Mouse (Mus musculus) midbrain, embryonic 13.5 days (tissue): ENCODE measurements around the gene Gpbar1. TPM values are rescaled to one million over a fixed set of nuclear protein-coding genes. Genes with fewer than 3 reads are reported as not detected.
A peak's percentile ranks its signal among the peaks of the same experiment; 100 is the strongest.

Experiments used
- ATAC-seq: fragments of 200-750 bp; cut with Nextera tagmentation; 2 replicates; pipeline ENCODE4 v1.8.0; 2017; ENCODE audit warnings: mild to moderate bottlenecking, moderate TSS enrichment, moderate library complexity
- H3K27ac ChIP-seq: fragments of 300-500 bp; sonication (generic); 2 replicates; pipeline ENCODE4 v1.5.1; 2015; ENCODE audit warnings: inconsistent platforms, mild to moderate bottlenecking, moderate library complexity
- H3K27me3 ChIP-seq: fragments of 300-500 bp; sonication (generic); 2 replicates; pipeline ENCODE4 v1.6.1; 2015; ENCODE audit warnings: mild to moderate bottlenecking, inconsistent platforms
- H3K36me3 ChIP-seq: fragments of 300-500 bp; sonication (generic); 2 replicates; pipeline ENCODE4 v1.6.1; 2015; ENCODE audit warnings: mild to moderate bottlenecking, inconsistent platforms
- H3K4me1 ChIP-seq: fragments of 300-500 bp; sonication (generic); replicated peaks from 2 replicates; pipeline ENCODE4 v1.6.1; 2015; ENCODE audit warnings: inconsistent platforms
- H3K4me2 ChIP-seq: fragments of 300-500 bp; sonication (generic); replicated peaks from 2 replicates; pipeline ENCODE4 v1.6.1; 2015; ENCODE audit warnings: moderate library complexity, mild to moderate bottlenecking, inconsistent platforms
- H3K4me3 ChIP-seq: fragments of 300-500 bp; sonication (generic); replicated peaks from 2 replicates; pipeline ENCODE4 v1.5.1; 2015; ENCODE audit warnings: mild to moderate bottlenecking, inconsistent platforms
- H3K9ac ChIP-seq: fragments of 300-500 bp; sonication (generic); replicated peaks from 2 replicates; pipeline ENCODE4 v1.6.1; 2015; ENCODE audit warnings: mild to moderate bottlenecking, inconsistent platforms
- H3K9me3 ChIP-seq: fragments of 300-500 bp; sonication (generic); 2 replicates; pipeline ENCODE4 v1.6.1; 2016; ENCODE audit warnings: mild to moderate bottlenecking, inconsistent platforms
- WGBS: fragments of 180-500 bp; shearing (Covaris S2); methylation state at CpG from one replicate; pipeline ENCODE4 v1.1.7; 2015; 5-methylcytosine and 5-hydroxymethylcytosine counted together
- polyA plus RNA-seq: library from polyadenylated mRNA; unstranded; fragments of >200 nt; fragmentation: Nextera tagmentation; extraction: Ambion mirVana; gene quantifications from 2 replicates; pipeline ENCODE4 v1.2.1, GENCODE M21; 2015

The Gpbar1 gene
- polyA plus RNA-seq, 1 experiment from 2014 or later, result 0.24 TPM

DNA sequence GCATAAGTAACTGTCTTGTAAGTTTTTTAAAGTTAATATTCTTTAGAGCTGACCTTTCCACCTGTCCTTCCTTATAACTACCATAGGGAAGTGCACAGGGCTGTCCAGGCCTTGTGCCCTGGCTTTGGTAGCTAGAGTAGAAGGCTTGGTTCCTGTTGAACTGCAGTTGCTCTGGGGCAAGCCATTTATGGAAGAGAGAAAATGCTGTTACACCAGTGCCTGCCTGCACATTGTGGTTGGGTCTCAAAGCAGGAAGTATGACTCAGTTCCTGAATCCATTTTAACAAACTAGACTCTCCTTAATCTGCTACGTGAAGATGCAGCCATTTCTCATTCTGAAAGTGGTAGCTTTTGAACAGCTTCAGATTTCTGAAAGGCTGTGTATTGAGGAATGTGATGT lies 29.6 kb upstream of the Gpbar1 start:
- Histone ChIP-seq H3K27ac (no peak overlapping the region), H3K4me3 (no peak overlapping the region), H3K36me3 (peaks cover 55% of the 10 kb centered on the region), H3K4me2 (no peak overlapping the region), H3K4me1 (no peaks in the 10 kb centered on the region), H3K27me3 (no peaks in the 10 kb centered on the region), H3K9ac (no peak overlapping the region), H3K9me3 (no peaks in the 10 kb centered on the region)
- ATAC-seq, result no peak
- 84% methylated on average over 1 of the region's 1 CpGs for WGBS

DNA sequence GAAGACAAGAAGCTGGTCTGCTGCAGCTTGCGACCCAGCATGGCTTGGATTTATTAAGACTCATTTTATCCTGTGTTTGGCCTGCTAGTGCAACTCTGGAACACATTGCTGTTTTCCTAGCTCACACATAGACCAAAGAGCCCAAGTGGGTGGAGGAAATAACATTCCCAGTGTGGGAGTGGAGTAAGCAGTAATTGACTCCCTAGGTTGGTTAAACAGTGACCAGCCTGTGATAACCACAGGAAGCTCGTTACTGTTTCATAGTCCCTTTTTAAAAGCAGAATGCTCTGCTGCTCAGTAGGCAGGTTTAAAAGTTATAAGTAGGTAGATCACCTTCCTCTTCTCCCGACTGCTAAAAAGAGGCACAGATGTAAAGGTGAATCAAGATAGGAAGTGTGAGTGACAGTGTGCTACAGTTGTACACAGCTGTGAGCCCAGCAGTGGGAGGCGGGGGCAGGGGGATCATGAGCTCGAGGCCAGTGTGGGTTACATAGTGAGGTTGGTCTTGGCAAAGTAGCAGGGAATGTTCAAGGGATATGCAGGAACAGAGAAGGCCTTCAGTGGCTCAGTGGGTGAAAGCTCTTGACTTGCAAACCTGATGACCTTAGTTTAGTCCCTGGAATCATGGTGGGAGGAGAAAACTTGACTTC lies 28.9 kb upstream of the Gpbar1 start:
- 88% methylated on average over 5 of the region's 5 CpGs for WGBS
- H3K27me3 ChIP-seq, result no peaks in the 10 kb centered on the region

DNA sequence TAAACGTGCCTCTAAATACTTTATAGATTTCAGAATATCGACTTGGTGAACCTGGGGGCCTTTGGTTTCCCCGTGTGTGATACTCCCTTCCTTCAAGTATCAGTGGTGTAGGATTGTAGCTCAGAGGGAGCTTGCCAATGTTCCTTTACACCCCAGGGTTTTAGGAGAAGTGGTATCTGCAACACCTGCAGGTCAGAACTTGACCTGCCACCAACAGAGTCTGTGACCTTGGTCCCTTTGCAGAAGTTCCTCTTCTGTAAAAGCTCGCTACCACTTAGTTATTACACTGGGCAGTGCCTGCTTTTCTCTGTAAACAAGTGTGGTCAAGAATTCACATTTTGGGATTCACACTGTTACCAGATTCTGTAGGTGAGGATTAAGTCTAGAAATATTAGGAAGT lies 28.3 kb upstream of the Gpbar1 start:
- ATAC-seq, result no peak
- Histone ChIP-seq H3K4me1 (no peaks in the 10 kb centered on the region), H3K4me3 (no peak overlapping the region), H3K9me3 (no peaks in the 10 kb centered on the region), H3K27ac (no peak overlapping the region), H3K36me3 (peaks cover 67% of the 10 kb centered on the region), H3K27me3 (no peaks in the 10 kb centered on the region), H3K4me2 (no peak overlapping the region), H3K9ac (no peak overlapping the region)
- WGBS, result 95% methylated on average over 4 of the region's 4 CpGs

More for the DNA sequence above, 28.9 kb upstream of the Gpbar1 start:
- no peak for ATAC-seq
- Histone ChIP-seq H3K4me1 (no peaks in the 10 kb centered on the region), H3K4me3 (no peak overlapping the region), H3K9ac (no peak overlapping the region), H3K27ac (no peak overlapping the region), H3K4me2 (no peak overlapping the region), H3K9me3 (no peaks in the 10 kb centered on the region), H3K36me3 (peaks cover 61% of the 10 kb centered on the region)

DNA sequence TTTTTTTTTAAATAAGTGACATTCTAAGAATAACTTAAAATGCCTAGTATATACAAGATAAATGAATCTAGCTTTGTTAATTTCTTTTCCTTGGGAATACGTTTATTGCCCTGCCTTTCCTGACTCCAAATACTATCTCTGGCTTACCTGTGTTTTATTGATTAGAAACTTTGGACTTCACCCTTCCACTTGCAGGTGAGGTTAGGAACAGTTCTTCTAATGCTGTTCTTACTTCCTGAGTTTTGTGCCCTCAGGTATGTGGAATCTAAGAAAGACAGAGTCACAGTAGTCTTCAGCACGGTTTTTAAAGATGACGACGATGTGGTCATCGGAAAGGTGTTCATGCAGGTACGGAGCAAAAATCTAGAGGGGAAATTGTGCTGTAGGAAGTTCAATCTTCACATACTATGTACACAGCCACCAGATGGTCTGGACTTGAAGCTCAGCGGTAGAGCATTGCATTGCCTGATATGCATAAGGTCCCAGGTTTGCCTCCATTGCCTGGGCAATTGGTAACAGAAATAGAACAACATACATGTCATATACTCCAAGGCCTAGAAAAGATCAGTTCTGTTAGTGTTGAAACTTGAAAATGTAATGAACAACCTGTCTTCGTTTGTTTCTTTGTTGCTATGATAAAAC lies 22.5 kb upstream of the Gpbar1 start:
- Histone ChIP-seq H3K9me3 (no peaks in the 10 kb centered on the region), H3K27ac (no peak overlapping the region), H3K4me2 (no peak overlapping the region), H3K4me3 (no peak overlapping the region), H3K36me3 (peaks cover 88% of the 10 kb centered on the region), H3K9ac (no peak overlapping the region), H3K4me1 (no peaks in the 10 kb centered on the region), H3K27me3 (no peaks in the 10 kb centered on the region)
- ATAC-seq, result no peak
- WGBS, result 97% methylated on average over 8 of the region's 8 CpGs

DNA sequence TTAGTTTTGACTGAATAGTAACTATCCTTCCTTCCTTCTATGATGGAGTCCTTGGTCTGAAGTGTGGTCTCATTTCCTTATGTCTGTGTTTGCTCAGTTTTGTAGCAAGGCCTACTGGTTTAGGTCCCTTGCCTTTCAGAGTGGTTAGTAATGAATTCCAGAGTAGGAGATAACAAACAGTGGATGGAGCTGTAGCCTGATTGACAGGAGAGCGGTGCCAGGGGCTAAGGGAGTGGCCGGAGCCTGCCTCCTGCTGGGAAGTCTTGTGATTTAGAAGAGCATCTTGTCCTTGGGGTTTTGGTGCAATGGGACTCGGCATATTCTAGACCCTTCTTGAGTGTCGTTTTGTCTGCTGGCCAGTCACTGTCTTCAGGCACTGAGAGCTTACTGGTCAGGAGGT lies 21.6 kb upstream of the Gpbar1 start:
- Histone ChIP-seq H3K27ac (no peak overlapping the region), H3K9me3 (no peaks in the 10 kb centered on the region), H3K4me3 (no peak overlapping the region), H3K36me3 (peaks cover 81% of the 10 kb centered on the region), H3K4me2 (no peak overlapping the region), H3K4me1 (no peaks in the 10 kb centered on the region), H3K9ac (no peak overlapping the region), H3K27me3 (no peaks in the 10 kb centered on the region)
- 84% methylated on average over 4 of the region's 4 CpGs for WGBS
- no peak for ATAC-seq

DNA sequence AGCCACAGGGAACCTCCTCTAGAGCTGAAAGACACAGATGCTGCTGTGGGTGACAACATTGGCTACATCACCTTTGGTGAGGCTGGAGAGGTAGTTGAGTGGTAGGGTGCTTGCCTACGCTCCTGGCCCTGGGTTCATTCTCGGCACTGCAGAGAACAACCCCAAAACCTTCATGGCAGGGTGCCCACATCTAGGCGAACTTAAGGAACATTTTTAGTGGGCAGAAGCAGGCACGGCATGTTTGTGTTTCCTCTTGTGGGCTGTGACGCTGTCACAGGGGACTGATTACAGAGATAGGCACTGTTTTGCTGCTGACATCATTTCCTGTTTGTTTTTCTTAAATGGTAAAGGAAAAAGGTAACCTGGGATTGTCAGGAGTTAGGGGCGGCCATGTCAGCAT lies 15.8 kb upstream of the Gpbar1 start:
- Histone ChIP-seq H3K9me3 (no peaks in the 10 kb centered on the region), H3K36me3 (peaks cover 87% of the 10 kb centered on the region), H3K4me1 (no peaks in the 10 kb centered on the region), H3K4me3 (no peak overlapping the region), H3K27me3 (no peaks in the 10 kb centered on the region), H3K9ac (no peak overlapping the region), H3K27ac (no peak overlapping the region), H3K4me2 (no peak overlapping the region)
- no peak for ATAC-seq
- 97% methylated on average over 6 of the region's 6 CpGs for WGBS

DNA sequence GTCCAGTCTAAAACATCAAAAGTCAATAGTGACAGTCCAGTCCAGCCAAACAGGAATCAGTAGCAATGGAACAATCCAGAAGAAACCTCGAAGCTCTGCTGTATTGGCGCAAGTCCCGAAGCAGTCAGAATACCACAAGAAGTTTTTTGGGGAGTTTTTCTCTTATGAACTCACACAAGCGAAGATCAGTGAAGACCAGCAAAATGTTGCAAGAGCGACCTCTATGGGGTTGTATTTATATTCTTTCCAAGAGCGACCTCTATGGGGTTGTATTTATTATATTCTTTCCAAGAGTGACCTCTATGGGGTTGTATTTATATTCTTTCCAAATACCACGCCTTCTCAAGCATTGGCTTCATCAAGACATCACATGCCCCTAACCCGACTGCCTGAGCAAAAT lies 9.6 kb upstream of the Gpbar1 start:
- Histone ChIP-seq H3K4me3 (no peak overlapping the region), H3K36me3 (peaks cover 58% of the 10 kb centered on the region)
- WGBS, result 86% methylated on average over 8 of the region's 8 CpGs

DNA sequence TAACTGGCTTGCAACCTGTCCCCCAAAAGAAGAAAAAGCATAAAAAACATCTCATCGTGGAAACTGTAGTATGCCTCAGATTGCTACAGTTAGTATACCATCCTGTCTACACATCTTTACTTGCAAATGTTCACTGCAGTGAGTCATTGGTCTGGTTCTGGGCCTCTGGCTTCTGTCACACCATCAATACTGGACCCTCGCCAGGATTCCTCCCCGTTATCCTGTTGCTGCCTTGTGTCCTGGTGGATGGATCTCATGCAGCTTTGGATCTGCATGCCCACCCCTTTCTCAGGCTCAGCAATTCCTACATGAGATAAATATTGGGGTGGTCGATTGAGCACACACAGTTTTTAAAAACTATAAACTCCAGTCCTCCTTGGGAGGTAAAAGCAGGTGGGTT lies 6.7 kb upstream of the Gpbar1 start:
- no peak overlapping the region for H3K27ac ChIP-seq
- WGBS, result 88% methylated on average over 4 of the region's 4 CpGs
- H3K4me2 ChIP-seq, result no peak overlapping the region
- H3K36me3 ChIP-seq, result peaks cover 29% of the 10 kb centered on the region
- no peak overlapping the region for H3K9ac ChIP-seq
- ATAC-seq, result no peak
- H3K4me3 ChIP-seq, result no peak overlapping the region
- H3K27me3 ChIP-seq, result no peaks in the 10 kb centered on the region
- H3K9me3 ChIP-seq, result no peaks in the 10 kb centered on the region
- H3K4me1 ChIP-seq, result no peaks in the 10 kb centered on the region

More for the DNA sequence above, 9.6 kb upstream of the Gpbar1 start:
- Histone ChIP-seq H3K9me3 (no peaks in the 10 kb centered on the region), H3K4me2 (no peak overlapping the region), H3K27me3 (no peaks in the 10 kb centered on the region), H3K27ac (no peak overlapping the region), H3K4me1 (no peaks in the 10 kb centered on the region), H3K9ac (no peak overlapping the region)
- ATAC-seq, result no peak

DNA sequence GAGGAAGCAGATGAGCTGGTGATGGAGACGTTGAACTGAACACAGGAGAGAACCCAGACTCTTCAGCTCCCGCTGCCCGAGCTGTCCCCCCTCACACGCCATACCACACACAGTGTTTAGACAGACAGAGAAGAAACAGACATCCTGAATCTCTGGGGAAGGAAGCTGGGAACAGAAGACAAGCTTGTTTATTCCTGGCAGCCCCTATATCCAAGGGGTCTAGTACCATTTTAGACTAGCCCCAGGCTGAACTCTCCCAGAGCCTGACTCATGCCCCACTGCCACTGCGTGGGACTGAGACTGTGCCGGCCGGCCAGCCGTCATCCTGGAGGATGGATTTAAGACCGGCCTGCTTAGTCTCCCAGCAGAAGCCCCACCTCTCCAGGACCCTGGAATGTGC lies 3.3 kb upstream of the Gpbar1 start:
- peaks cover 21% of the 10 kb centered on the region for H3K36me3 ChIP-seq
- 53% methylated on average over 9 of the region's 9 CpGs for WGBS
- H3K9me3 ChIP-seq, result no peaks in the 10 kb centered on the region
- ATAC-seq, result no peak
- no peak overlapping the region for H3K4me3 ChIP-seq
- no peak overlapping the region for H3K9ac ChIP-seq
- no peaks in the 10 kb centered on the region for H3K4me1 ChIP-seq
- H3K27me3 ChIP-seq, result no peaks in the 10 kb centered on the region
- H3K27ac ChIP-seq, result no peak overlapping the region
- H3K4me2 ChIP-seq, result no peak overlapping the region

DNA sequence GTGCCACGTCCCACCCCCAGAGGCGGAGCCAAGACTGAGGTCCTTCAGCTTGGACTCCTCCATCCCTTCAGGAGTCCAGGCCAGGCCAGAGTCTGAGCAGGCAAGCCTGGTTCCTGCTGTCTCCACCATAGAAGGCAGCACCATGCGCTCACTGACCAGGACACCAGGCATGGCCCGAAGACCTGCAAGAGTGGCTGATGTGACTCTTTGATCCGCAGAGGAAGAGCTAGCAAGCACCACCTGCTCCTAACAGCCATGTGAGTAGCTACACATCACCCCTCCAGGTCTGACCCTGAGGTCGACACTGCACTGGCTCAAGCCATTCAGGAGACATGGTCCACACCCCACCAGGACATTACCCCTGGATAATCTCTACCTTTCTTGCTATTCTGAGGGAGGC lies 1.3 kb upstream of the Gpbar1 start:
- H3K27me3 ChIP-seq, result no peaks in the 10 kb centered on the region
- no peak overlapping the region for H3K4me2 ChIP-seq
- 64% methylated on average over 6 of the region's 6 CpGs for WGBS

DNA sequence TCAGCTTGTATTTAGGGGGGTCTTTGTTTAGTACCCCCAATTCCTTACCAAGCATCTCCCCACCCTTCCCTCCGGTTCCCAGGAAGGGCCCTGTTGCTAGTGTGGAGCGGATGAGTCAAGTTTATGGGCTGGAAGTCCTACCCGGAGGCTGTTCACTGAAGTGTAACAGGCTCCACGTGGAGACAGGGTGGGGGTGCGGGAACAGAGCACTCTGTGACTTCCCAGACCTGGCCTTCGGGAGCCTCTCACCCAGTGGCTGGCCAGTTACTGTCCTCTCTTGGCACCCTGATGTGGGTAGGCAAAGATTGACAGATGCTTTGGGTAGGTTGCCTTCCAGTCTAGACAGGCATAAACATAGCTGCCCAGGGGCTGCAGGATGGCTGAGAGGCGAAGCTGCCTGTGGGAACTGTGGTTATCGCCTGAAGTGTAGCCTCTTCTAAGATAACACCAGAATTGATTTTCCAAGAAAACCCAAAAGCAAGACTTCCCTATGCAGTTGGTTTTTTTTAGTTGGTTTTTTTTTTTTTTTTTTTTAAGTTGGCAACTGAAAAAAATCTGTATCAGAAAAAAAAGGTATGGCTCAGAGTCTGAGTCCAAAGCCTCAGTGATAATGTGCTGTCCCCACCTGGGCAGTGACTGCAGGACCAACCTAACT lies 340 bp upstream of the Gpbar1 start:
- H3K9ac ChIP-seq, result 0 out of 2 replicates have a peak overlapping the region, but pooled peaks have one; percentile 6
- no peak overlapping the region for H3K4me2 ChIP-seq
- no peak overlapping the region for H3K4me3 ChIP-seq
- no peak overlapping the region for H3K27ac ChIP-seq
- ATAC-seq, result no peak
- H3K27me3 ChIP-seq, result no peaks in the 10 kb centered on the region
- no peaks in the 10 kb centered on the region for H3K9me3 ChIP-seq
- peaks cover 10% of the 10 kb centered on the region for H3K4me1 ChIP-seq
- H3K36me3 ChIP-seq, result peaks cover 47% of the 10 kb centered on the region
- WGBS, result 58% methylated on average over 8 of the region's 8 CpGs

More for the DNA sequence above, 1.3 kb upstream of the Gpbar1 start:
- Histone ChIP-seq H3K4me1 (0 out of 2 replicates have a peak, but pooled peaks cover 4% of the 10 kb centered on the region), H3K9me3 (no peaks in the 10 kb centered on the region), H3K4me3 (no peak overlapping the region), H3K36me3 (peaks cover 37% of the 10 kb centered on the region), H3K9ac (no peak overlapping the region), H3K27ac (no peak overlapping the region)
- ATAC-seq, result no peak

DNA sequence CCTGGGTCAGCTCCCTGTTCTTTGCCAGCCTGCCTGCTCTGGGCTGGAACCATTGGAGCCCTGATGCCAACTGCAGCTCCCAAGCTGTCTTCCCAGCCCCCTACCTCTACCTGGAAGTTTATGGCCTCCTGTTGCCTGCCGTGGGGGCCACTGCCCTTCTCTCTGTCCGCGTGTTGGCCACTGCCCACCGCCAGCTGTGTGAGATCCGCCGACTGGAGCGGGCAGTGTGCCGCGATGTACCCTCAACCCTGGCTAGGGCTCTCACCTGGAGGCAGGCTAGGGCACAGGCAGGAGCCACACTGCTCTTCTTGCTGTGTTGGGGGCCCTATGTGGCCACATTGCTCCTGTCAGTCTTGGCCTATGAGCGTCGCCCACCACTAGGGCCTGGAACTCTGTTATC lies 638 bp downstream of the Gpbar1 start:
- peaks cover 49% of the 10 kb centered on the region for H3K36me3 ChIP-seq

More for the DNA sequence above, 638 bp downstream of the Gpbar1 start:
- no peak overlapping the region for H3K27ac ChIP-seq
- 91% methylated on average over 11 of the region's 11 CpGs for WGBS
- H3K9me3 ChIP-seq, result no peaks in the 10 kb centered on the region
- H3K27me3 ChIP-seq, result no peaks in the 10 kb centered on the region
- no peak for ATAC-seq
- peaks cover 20% of the 10 kb centered on the region for H3K4me1 ChIP-seq
- H3K4me2 ChIP-seq, result no peak overlapping the region
- H3K4me3 ChIP-seq, result no peak overlapping the region
- H3K9ac ChIP-seq, result no peak overlapping the region
